Mouse (Mus musculus) thymus, adult 2 months (tissue): ENCODE data around the gene Rsu1.

Experiments used
- CTCF ChIP-seq: fragments of 200-500 bp; IDR thresholded peaks from 2 replicates; pipeline ENCODE4 v1.5.1; 2012; ENCODE audit warnings: mild to moderate bottlenecking, control low read depth, low read length, moderate library complexity, borderline replicate concordance; ENCODE audit not compliant: control insufficient read depth, poor library complexity, insufficient read depth; ENCODE audit errors: extremely low read depth
- POLR2A ChIP-seq: fragments of 200-500 bp; IDR thresholded peaks from 2 replicates; pipeline ENCODE4 v1.6.1; 2012; ENCODE audit warnings: mild to moderate bottlenecking, low read length, control low read depth, moderate library complexity; ENCODE audit not compliant: control insufficient read depth, poor library complexity, insufficient read depth; ENCODE audit errors: extremely low read depth

DNA sequence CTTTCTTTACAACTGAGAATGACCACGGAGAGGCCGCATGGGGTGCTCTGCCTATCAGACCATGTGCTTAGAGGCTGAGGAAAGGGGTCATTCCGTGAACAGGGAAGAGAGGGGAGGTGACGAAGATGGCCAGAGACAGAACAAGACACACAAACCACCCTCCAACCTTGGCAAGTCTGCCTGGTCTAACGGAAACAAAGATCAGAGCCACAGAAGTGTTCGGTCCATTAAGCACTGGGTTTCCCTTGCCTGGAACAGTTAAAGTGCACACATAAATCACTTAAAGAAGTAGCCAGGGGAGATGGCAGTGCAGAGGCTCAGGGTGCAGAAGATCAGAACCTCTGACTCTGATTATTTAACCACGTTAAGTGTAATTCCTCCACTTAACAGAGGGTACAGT lies 37.3 kb downstream of the Rsu1 start:
- TF ChIP-seq CTCF = no peak
- TF ChIP-seq POLR2A = no peak
